Mouse (Mus musculus): ENCODE results near the gene Trank1. TPM values are rescaled to one million over a fixed set of nuclear protein-coding genes. Genes with fewer than 3 reads are reported as not detected.

Gene Trank1
- polyA plus RNA-seq, 1 experiment from 2014 or later, result 0.22 TPM

DNA sequence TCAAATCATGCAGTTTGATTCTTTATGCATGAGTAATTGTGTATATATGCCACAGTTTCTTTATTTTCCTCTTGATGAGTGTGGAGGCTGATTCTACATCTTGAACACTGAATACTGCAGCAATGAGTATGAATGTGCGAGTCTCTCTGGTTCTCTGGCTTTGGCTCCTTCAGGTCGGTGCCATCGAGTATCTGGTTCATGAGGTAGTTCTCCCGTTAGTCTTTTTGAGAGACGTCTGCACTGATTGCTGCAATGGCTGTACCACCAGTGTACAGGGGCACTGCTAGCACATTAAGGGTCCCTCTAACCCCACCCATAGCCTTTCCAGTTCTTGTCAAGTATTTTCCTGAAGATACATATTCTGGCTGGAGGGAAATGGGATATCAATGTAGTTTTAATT is 2.3 kb downstream of the Trank1 start:
- Histone ChIP-seq H3K27me3 (replicated peaks; ENCODE audit: control insufficient read depth, insufficient read depth, low read length) (peaks cover 28% of the 10 kb centered on the region), H3K4me1 (ENCODE audit: control insufficient read depth, insufficient read depth, low read length) (peaks cover 11% of the 10 kb centered on the region), H3K4me3 (ENCODE audit: low read length) (no peak overlapping the region), H3K9ac (ENCODE audit: low read depth, low read length) (no peak overlapping the region), H3K9me3 (ENCODE audit: control insufficient read depth, low read length) (no peaks in the 10 kb centered on the region), H3K4me2 (ENCODE audit: low read depth, low read length) (no peak overlapping the region), H3K27ac (ENCODE audit: low read length) (no peak overlapping the region), H3K36me3 (ENCODE audit: control insufficient read depth, insufficient read depth, low read length) (no peaks in the 10 kb centered on the region)
- ATAC-seq, result no peak
- WGBS, result 31% methylated on average over 5 of the region's 5 CpGs

DNA sequence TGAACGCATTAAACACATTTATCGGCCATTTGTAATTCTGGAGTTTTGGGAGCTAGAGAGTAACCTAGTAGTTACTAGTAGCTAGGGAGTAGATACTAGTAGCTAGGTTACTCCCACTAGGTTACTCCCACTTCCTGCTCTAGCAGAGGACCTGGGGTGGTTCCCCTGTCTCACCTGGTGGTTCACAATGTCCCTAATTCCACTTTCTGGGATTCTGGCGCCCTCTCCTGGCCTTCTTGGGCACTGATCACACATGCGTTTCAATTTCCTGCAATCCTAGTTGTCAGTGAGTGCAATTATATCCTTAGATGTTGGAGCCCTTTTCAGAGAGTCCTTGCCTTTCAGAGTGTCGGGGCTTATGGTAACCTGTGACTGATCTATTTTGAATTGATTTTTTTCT is 2.7 kb downstream of the Trank1 start:
- ATAC-seq, result no peak
- Histone ChIP-seq H3K4me1 (ENCODE audit: control insufficient read depth, insufficient read depth, low read length) (peaks cover 11% of the 10 kb centered on the region), H3K4me2 (ENCODE audit: low read depth, low read length) (no peak overlapping the region), H3K9me3 (ENCODE audit: control insufficient read depth, low read length) (no peaks in the 10 kb centered on the region), H3K4me3 (ENCODE audit: low read length) (no peak overlapping the region), H3K36me3 (ENCODE audit: control insufficient read depth, insufficient read depth, low read length) (no peaks in the 10 kb centered on the region), H3K9ac (ENCODE audit: low read depth, low read length) (no peak overlapping the region), H3K27ac (ENCODE audit: low read length) (no peak overlapping the region), H3K27me3 (replicated peaks; ENCODE audit: control insufficient read depth, insufficient read depth, low read length) (peaks cover 28% of the 10 kb centered on the region)
- WGBS, result 36% methylated on average over 5 of the region's 5 CpGs

DNA sequence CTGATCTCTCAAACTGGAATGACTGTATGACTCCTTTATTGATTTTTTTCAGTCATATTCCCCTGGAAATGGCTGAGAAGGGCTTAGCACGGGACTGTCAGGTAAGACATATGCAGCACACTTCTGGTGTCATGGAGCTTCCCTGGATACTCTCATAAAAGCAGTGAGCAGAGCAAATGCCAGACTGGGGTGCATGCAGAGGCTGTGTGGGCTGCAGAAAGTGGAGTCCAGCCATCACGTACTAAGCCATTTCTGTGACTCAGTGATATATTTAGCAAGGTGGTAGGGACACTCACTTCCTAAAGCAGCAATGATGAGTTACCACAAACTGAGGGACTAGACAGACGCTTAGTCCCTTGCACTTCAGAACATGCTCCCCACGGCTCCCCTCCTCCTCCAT is 9.4 kb downstream of the Trank1 start:
- Histone ChIP-seq H3K27ac (ENCODE audit: low read length) (no peak overlapping the region), H3K9me3 (ENCODE audit: control insufficient read depth, low read length) (no peaks in the 10 kb centered on the region), H3K36me3 (ENCODE audit: control insufficient read depth, insufficient read depth, low read length) (no peaks in the 10 kb centered on the region), H3K4me2 (ENCODE audit: low read depth, low read length) (no peak overlapping the region), H3K27me3 (replicated peaks; ENCODE audit: control insufficient read depth, insufficient read depth, low read length) (no peaks in the 10 kb centered on the region), H3K4me3 (ENCODE audit: low read length) (no peak overlapping the region), H3K9ac (ENCODE audit: low read depth, low read length) (no peak overlapping the region), H3K4me1 (ENCODE audit: control insufficient read depth, insufficient read depth, low read length) (no peaks in the 10 kb centered on the region)
- WGBS, result 79% methylated on average over 4 of the region's 4 CpGs
- no peak for ATAC-seq

DNA sequence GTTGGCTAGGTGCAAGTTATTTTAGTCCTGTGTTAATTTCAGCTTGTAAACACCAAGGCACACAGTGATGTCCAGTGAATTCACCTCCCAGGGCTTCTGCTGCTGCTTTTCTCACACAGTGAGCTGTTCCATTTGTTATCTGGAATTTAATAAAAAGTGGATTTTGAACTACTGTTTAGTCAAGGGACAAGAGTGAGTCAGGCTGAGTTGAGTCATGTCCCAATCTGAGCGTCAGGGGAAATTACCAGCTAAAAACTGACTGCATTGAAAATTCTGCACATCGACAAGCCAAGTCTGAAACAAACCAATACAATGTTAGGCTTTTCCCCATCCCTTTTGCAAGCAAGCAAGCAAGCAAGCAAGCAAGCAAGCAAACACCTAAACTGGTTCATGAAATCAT is 13.3 kb downstream of the Trank1 start:
- H3K27ac ChIP-seq (ENCODE audit: low read length), result no peak overlapping the region
- H3K4me2 ChIP-seq (ENCODE audit: low read depth, low read length), result no peak overlapping the region
- no peaks in the 10 kb centered on the region for H3K27me3 ChIP-seq (replicated peaks; ENCODE audit: control insufficient read depth, insufficient read depth, low read length)
- ATAC-seq, result no peak
- no peak overlapping the region for H3K4me3 ChIP-seq (ENCODE audit: low read length)
- 74% methylated on average over 2 of the region's 2 CpGs for WGBS
- no peaks in the 10 kb centered on the region for H3K36me3 ChIP-seq (ENCODE audit: control insufficient read depth, insufficient read depth, low read length)
- no peak overlapping the region for H3K9ac ChIP-seq (ENCODE audit: low read depth, low read length)
- no peaks in the 10 kb centered on the region for H3K9me3 ChIP-seq (ENCODE audit: control insufficient read depth, low read length)
- H3K4me1 ChIP-seq (ENCODE audit: control insufficient read depth, insufficient read depth, low read length), result no peaks in the 10 kb centered on the region

DNA sequence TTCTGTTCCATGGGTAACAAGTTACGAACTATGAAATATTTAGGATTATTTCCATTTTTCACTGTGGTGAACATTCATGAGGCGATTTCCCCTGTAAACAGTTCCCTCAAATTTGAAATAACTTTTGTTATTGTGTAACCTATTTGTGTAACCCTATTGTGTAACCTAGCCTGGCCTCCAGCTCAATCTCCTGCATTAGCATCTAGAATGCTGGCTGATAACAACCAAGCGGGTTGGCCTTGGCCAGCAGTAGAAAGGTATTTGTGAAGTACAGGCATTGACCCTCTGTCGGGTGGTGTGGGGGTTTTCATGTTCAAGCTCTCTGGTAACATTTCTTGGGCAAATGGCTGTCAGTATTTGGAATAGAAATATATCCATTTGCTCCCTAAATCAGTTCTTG is 18.3 kb downstream of the Trank1 start:
- Histone ChIP-seq H3K9me3 (ENCODE audit: control insufficient read depth, low read length) (no peaks in the 10 kb centered on the region), H3K4me1 (ENCODE audit: control insufficient read depth, insufficient read depth, low read length) (no peaks in the 10 kb centered on the region), H3K36me3 (ENCODE audit: control insufficient read depth, insufficient read depth, low read length) (no peaks in the 10 kb centered on the region), H3K27me3 (replicated peaks; ENCODE audit: control insufficient read depth, insufficient read depth, low read length) (no peaks in the 10 kb centered on the region), H3K4me3 (ENCODE audit: low read length) (no peak overlapping the region), H3K9ac (ENCODE audit: low read depth, low read length) (no peak overlapping the region), H3K27ac (ENCODE audit: low read length) (no peak overlapping the region), H3K4me2 (ENCODE audit: low read depth, low read length) (no peak overlapping the region)
- 88% methylated on average over 4 of the region's 4 CpGs for WGBS
- ATAC-seq, result no peak

DNA sequence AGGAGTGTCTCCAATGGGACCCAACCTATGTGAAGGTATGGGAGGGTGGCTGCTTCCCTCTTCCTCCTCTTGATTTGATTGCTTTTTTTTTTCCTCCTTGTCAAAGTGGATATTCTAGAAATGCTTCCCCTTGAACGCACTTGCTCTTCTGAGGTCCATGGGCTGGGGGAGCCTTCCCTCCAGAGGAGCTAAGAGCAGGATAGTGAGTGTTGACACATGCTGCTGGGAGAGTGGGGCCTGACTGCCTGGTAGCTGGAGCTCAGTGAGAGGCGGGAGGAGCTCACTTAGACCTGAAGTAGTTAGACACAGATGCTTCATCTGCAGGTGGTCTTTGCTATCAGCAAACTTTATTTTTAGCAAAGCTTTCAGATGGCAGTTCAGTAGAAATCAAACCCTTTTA is 22.3 kb downstream of the Trank1 start:
- no peak for ATAC-seq
- Histone ChIP-seq H3K27ac (ENCODE audit: low read length) (no peak overlapping the region), H3K36me3 (ENCODE audit: control insufficient read depth, insufficient read depth, low read length) (no peaks in the 10 kb centered on the region), H3K9ac (ENCODE audit: low read depth, low read length) (no peak overlapping the region), H3K9me3 (ENCODE audit: control insufficient read depth, low read length) (no peaks in the 10 kb centered on the region), H3K4me3 (ENCODE audit: low read length) (no peak overlapping the region), H3K4me1 (ENCODE audit: control insufficient read depth, insufficient read depth, low read length) (no peaks in the 10 kb centered on the region), H3K27me3 (replicated peaks; ENCODE audit: control insufficient read depth, insufficient read depth, low read length) (no peaks in the 10 kb centered on the region), H3K4me2 (ENCODE audit: low read depth, low read length) (no peak overlapping the region)
- 49% methylated on average over 2 of the region's 2 CpGs for WGBS

DNA sequence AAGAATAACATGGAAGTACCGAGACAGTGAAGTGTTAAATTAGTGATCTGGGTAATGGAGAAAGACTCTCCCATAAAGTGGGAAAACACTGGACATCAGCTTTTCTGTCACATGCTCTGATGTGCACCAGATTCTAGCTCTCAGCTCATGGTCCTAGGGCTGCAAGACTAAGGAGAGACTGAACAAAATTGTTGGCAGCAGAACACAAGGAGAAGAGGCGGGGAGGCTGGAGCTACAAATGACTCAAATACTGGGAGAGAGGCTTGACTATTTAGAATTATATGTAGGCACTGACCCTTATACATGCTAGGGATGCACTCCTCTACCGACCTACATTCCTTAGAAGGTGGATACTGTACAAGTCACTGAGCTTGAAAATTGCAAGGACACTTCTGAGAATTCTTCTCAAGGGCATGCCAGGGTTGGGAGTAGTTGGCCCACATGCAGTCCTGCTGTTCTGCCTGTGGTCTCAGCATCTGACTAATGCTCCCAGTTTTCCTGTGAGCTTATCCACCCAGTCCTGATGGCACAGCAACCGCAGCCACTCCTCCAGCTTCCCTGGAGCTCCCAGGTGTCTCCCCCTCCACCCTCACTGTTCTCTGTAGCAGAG is 23.1 kb downstream of the Trank1 start:
- ATAC-seq, result no peak

DNA sequence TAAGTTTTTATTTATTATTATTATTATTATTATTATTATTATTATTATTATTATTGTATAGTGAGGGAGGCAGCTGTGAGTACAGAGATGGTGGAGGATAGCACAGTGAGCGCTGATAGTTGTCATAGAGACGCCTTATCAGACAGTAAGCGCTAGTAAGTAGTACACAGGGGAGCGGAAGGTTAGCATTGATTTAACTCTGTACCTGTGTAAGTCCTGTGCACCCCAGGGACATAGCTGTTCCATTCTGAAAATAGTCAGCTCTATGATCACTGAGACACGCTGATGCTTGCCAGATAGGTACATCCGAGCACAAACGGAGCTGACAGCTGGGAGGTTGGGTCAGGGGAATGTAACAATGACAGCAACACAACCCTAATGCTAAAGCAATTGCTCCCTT is 39.7 kb downstream of the Trank1 start:
- Histone ChIP-seq H3K9me3 (ENCODE audit: control insufficient read depth, low read length) (no peaks in the 10 kb centered on the region), H3K4me1 (ENCODE audit: control insufficient read depth, insufficient read depth, low read length) (no peaks in the 10 kb centered on the region), H3K27me3 (replicated peaks; ENCODE audit: control insufficient read depth, insufficient read depth, low read length) (no peaks in the 10 kb centered on the region), H3K9ac (ENCODE audit: low read depth, low read length) (no peak overlapping the region), H3K27ac (ENCODE audit: low read length) (no peak overlapping the region), H3K36me3 (ENCODE audit: control insufficient read depth, insufficient read depth, low read length) (no peaks in the 10 kb centered on the region), H3K4me3 (ENCODE audit: low read length) (no peak overlapping the region), H3K4me2 (ENCODE audit: low read depth, low read length) (no peak overlapping the region)
- no peak for ATAC-seq
- 63% methylated on average over 7 of the region's 7 CpGs for WGBS

More for the DNA sequence above, 23.1 kb downstream of the Trank1 start:
- no peaks in the 10 kb centered on the region for H3K9me3 ChIP-seq (ENCODE audit: control insufficient read depth, low read length)
- no peak overlapping the region for H3K4me3 ChIP-seq (ENCODE audit: low read length)
- no peak overlapping the region for H3K27ac ChIP-seq (ENCODE audit: low read length)
- H3K9ac ChIP-seq (ENCODE audit: low read depth, low read length), result no peak overlapping the region
- no peaks in the 10 kb centered on the region for H3K4me1 ChIP-seq (ENCODE audit: control insufficient read depth, insufficient read depth, low read length)
- no peak overlapping the region for H3K4me2 ChIP-seq (ENCODE audit: low read depth, low read length)
- H3K36me3 ChIP-seq (ENCODE audit: control insufficient read depth, insufficient read depth, low read length), result no peaks in the 10 kb centered on the region
- H3K27me3 ChIP-seq (replicated peaks; ENCODE audit: control insufficient read depth, insufficient read depth, low read length), result no peaks in the 10 kb centered on the region
- 67% methylated on average over 4 of the region's 4 CpGs for WGBS

DNA sequence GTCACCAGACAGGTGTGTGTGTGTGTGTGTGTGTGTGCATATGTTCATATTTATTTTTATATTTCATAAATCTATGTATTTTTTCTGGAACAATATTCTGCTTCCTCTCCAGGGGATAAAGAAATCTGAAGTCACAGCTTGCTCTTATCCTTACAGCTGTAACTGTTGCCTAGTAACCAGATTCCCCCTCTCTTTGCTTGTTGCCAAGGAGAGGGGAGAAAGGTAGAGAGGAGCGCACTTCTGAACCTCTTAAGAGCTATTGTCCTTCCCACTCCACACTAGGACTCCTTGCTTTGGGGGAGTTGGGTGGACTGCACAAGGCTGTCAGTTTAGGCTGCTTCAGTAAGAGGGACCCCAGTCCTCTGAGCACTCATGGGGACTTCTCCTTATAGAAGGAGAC is 40.1 kb downstream of the Trank1 start:
- Histone ChIP-seq H3K9ac (ENCODE audit: low read depth, low read length) (no peak overlapping the region), H3K27me3 (replicated peaks; ENCODE audit: control insufficient read depth, insufficient read depth, low read length) (no peaks in the 10 kb centered on the region), H3K4me1 (ENCODE audit: control insufficient read depth, insufficient read depth, low read length) (no peaks in the 10 kb centered on the region), H3K4me2 (ENCODE audit: low read depth, low read length) (no peak overlapping the region), H3K36me3 (ENCODE audit: control insufficient read depth, insufficient read depth, low read length) (no peaks in the 10 kb centered on the region), H3K9me3 (ENCODE audit: control insufficient read depth, low read length) (no peaks in the 10 kb centered on the region), H3K27ac (ENCODE audit: low read length) (no peak overlapping the region), H3K4me3 (ENCODE audit: low read length) (no peak overlapping the region)
- no peak for ATAC-seq
- 43% methylated on average over 1 of the region's 1 CpGs for WGBS

DNA sequence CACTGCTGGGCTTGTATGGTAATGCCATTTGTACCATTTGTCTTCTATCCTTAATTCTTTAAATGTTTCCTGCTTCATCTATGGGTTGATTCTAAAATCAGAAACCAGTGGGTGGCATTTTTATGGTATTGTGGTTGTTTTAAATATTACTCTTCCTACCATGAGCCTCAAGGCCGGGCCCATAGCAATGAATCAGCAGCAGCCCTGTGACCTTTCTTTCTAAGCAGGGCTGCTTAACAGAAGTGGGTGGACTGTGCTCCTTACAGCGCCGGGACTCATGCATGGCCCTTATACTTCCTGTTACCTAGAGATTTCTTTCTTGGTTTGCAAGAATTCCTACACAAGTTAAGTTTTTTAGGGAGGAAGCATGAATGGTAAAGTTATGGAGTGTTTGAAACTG is 41.1 kb downstream of the Trank1 start:
- no peak overlapping the region for H3K4me3 ChIP-seq (ENCODE audit: low read length)
- H3K27me3 ChIP-seq (replicated peaks; ENCODE audit: control insufficient read depth, insufficient read depth, low read length), result no peaks in the 10 kb centered on the region
- H3K36me3 ChIP-seq (ENCODE audit: control insufficient read depth, insufficient read depth, low read length), result no peaks in the 10 kb centered on the region
- H3K9me3 ChIP-seq (ENCODE audit: control insufficient read depth, low read length), result no peaks in the 10 kb centered on the region
- no peak for ATAC-seq
- WGBS, result 62% methylated on average over 3 of the region's 3 CpGs
- no peak overlapping the region for H3K4me2 ChIP-seq (ENCODE audit: low read depth, low read length)
- H3K4me1 ChIP-seq (ENCODE audit: control insufficient read depth, insufficient read depth, low read length), result no peaks in the 10 kb centered on the region
- no peak overlapping the region for H3K9ac ChIP-seq (ENCODE audit: low read depth, low read length)
- no peak overlapping the region for H3K27ac ChIP-seq (ENCODE audit: low read length)
